Mouse (Mus musculus) c-Kit-positive CD71-negative TER-119-negative erythroid progenitor cells, embryonic 14.5 days (primary cell): ENCODE data around the gene Lum.

Source experiments
- DNase-seq: peaks from one replicate; pipeline ENCODE4 v3.0.0-alpha.2; 2013; ENCODE audit warnings: low read depth

Lum gene

GRCm38 (mm10) chr10:97564957-97565856 is at the start of gene Lum:
Gene Lum (plus strand): TSS chr10:97565128.
- no peak for DNase-seq

DNA sequence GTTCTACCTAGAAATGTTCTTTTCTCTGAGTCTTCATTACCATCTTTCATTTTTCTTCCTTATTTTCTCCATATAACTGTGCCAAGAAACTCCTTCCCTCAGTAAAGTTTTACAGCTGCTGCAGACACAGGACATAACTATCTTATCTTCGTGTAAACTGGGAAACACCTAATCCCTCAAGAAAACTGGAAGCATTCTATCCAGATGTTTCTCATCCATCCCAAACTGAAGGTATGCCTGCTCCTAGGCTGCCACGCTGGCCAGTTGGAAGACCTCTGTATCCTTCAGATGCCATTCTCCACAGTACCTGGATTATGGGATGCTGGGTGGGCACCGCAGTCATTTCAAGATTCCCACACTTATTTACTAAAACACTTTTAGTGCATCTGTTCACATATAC is 41.6 kb upstream of the Lum start:
- no peak for DNase-seq

DNA sequence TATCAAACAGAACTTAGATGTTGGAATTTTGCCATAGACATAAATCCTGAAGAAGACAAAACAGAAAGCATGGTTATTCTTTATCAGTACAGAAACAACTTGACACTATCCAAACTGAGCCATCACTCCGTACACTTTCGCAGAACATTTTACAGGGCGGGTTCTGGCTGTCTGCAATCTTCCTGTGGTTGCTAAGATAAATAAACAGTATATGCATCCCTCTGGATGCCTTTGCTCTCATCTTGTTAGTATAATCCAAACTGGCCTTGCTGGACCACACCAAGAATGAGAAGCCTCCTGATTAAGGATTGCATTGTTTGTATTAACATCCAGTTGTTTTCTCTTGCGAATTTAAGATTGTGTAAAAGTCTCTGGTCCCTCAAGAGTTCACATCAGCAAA is 29.2 kb upstream of the Lum start:
- DNase-seq, result no peak

- DNase-seq, result no peak
Observed at GRCm38 (mm10) chr10:97536921-97537320, 28.0 kb upstream of the Lum start.

- DNase-seq, result no peak
Observed at GRCm38 (mm10) chr10:97538202-97538601, 26.7 kb upstream of the Lum start.

- no peak for DNase-seq
Observed at GRCm38 (mm10) chr10:97547740-97548139, 17.2 kb upstream of the Lum start.

GRCm38 (mm10) chr10:97567489-97568135 is 2.7 kb downstream of the Lum start:
- no peak for DNase-seq

DNA sequence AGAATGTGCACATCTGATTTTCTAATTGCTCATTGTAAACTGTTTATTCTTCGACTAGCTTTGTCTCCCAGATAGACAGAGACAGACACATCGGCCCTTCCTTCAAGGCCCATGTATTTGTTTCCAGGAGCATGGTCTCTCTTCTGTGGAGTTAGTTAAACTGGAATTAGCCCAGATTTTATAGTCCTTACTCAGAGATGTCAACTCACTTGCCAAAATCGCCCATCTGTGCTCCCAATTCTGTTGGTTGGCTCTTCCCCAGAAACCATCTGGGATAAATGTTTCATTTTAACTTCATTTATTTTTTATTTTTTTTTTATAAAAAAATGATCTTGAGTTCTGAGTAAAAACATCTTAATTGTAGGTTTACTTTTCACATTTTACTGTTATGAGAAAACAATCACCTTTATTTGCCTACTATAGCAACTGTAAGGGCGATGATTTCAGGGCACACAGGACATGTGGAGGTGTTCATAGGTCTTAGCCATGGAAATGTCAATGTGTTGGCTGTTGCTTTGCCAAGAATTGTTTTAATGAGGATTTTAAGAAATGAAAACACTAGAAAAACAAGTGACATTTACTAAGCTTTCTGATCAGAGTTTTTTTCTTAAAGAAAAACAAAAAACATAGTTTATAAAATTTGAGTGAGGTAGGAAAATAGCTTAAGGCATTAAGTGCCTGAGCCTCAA is 17.8 kb downstream of the Lum start:
- no peak for DNase-seq

- no peak for DNase-seq
Observed at GRCm38 (mm10) chr10:97584176-97584575, 19.2 kb downstream of the Lum start.

DNA sequence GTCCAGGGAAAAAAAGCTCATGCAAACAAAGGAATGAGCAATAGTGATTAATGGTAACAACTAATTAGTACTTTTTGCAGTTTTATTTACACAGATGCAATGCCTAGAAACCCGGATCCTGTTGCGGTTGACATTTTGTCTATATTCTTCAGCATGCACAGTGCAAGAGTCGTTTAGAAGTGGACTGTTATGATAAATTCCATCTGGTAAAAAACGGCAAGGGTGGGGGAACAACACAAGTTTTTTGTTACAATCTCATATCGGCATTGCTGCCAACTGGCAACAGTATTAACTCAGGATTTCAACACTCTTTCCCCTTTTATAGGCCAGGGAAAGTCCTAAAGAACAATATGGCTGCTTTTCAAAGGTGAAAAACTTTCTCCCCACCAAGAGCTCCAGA is 22.2 kb downstream of the Lum start:
- no peak for DNase-seq

GRCm38 (mm10) chr10:97589574-97589973 is 24.6 kb downstream of the Lum start:
- no peak for DNase-seq

DNA sequence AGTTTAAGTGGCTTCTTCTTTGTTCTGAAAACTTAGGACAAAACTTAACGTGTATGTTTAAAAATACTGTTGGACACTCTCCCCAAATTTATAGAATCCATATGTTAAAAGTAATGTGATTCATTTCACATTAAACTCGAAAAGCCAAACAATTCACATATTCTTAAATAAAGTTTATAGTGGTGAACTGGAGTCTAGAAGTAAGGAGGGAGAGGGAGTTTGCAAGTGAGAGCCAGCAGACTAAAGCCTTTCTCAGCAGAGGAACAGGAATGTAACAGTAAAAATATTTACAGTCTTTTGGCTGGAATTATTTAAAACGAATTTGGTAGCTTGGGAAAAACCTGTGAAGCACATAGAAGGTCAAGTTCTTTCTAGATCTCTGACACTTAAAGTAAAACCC is 26.1 kb downstream of the Lum start:
- no peak for DNase-seq

- DNase-seq, result no peak
Observed at GRCm38 (mm10) chr10:97591685-97592084, 26.8 kb downstream of the Lum start.

DNA sequence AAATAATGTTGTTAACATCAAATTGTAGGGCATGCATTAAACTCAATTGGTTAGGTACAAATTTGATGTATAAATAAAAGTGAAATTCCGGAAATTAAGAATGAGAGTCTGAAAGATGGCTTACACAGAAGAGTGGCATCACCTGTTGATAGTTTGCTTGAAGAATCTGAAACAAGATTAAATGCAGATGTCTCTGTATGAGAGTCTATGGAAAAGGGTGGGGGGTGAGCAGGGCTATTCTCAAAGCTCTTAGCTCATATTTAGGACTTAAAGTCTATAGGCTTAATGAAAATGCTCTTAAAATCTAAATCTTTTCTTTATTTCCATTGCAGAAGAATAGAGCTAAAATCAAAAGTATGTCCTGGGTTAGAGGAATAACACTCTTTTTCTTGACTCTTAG is 30.8 kb downstream of the Lum start:
- no peak for DNase-seq

DNA sequence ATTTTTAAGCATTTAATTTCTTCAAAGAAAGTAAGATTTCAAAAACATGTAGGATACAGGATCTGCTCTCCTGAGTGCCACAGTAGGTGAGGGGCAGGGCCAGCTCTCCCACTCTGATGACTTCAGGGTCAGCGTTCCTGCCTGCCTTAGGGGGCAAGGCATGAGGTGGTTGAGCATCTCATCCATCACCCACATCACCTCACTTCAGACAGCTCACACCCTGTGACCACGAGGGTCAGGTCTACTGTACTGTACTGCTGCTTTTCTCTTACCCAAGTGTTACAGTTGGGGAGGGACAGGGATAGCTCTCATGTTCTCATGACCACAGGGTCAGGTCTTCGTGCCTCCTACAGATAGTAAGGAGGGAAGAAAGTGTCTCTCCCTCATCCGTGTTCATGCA is 36.8 kb downstream of the Lum start:
- DNase-seq, result no peak

GRCm38 (mm10) chr10:97603256-97603655 is 38.3 kb downstream of the Lum start:
- no peak for DNase-seq

DNA sequence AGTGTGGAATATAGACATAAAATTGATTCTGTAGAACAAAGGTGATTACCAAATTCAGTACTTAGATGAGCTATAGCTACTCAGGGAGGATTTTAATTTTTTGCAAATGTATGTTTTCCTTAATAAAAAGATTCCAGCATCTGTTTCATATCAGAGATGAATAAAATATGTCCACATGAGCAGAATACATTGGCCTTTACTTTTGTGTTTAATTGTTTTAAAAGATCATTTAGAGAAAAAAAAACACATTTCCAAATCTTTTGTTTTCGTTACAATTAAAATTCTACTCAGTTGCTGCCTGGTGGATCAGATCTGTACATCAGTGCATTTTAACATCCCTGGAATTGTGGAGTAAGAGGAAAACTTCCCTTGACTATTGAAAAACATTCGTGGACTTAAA is 41.7 kb downstream of the Lum start, which contains the start of gene Kera:
Gene Kera, plus strand, starts transcription at position 301 of the 400 bp plus-strand sequence.
- no peak for DNase-seq
